ENCODE assay signal across 23 mouse cellular contexts in the genomic region with DNA sequence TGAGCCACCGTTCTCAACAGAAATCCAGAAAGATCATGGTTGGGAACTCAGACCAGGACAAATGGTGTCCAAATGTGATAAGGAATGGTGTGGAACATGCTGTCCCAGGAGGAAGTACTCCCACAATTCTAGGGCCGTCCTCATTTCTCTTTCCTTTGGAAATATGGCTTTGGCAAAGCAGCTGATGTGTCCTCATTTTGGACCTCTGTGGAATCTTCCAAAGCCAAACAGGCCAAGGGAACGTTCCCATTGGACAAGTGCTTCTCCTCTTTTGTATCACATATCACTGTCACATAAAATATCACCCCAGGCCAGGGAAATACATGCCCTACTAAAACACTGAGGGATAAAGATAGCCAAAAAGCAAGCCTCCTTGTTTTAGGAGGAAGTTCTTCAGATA.
A peak's percentile ranks its signal among the peaks of the same experiment; 100 is the strongest.
DNase-seq lines count a peak whose midpoint lies in the region; ATAC-seq lines count a peak whose summit lies in the region.
"Had no signal": no experiment of that assay in that cellular context is flagged by ENCODE, and none has a peak within 500 bp of the region (broad histone marks: within the 10 kb centered on the region; RNA-seq: fewer than 3 reads in every experiment).

No protein-coding gene starts in this region.

- intact Hi-C loops in left cerebral cortex, postnatal 10 days (cut with DNase I), result no loop called here

- ATAC-seq in kidney, embryonic 16.5 days (ENCODE audit: low FRiP score, low TSS enrichment), result peak; percentile 23; the same call in 1 of the 2 replicates
- ATAC-seq: activated CD4-positive, CD25-positive, alpha-beta regulatory T cell, adult 4 months; forebrain, embryonic 13.5 days; forebrain, embryonic 16.5 days; hindbrain, embryonic 16.5 days; intestine, embryonic 15.5 days had no signal

- H3K4me2 ChIP-seq in kidney, embryonic 16.5 days (replicated peaks; ENCODE audit: low read depth, low read length), result no peak overlapping the region
- H3K4me2 ChIP-seq: forebrain, embryonic 13.5 days; hindbrain, embryonic 13.5 days; intestine, embryonic 15.5 days had no signal

- no peaks in the 10 kb centered on the region for H3K4me1 ChIP-seq in heart, embryonic 10.5 days
- H3K4me1 ChIP-seq in kidney, embryonic 16.5 days (ENCODE audit: insufficient read depth, low read length), result no peaks in the 10 kb centered on the region
- H3K4me1 ChIP-seq: forebrain, embryonic 10.5 days; forebrain, embryonic 13.5 days; hindbrain, embryonic 10.5 days; hindbrain, embryonic 13.5 days; intestine, embryonic 15.5 days had no signal

- DNase-seq in heart, adult 11 months, result peak; percentile 95
- DNase-seq in heart, embryonic 10.5 days (ENCODE audit: low spot score), result no peak
- DNase-seq in heart, adult 9 months (ENCODE audit: low spot score in 2 of 2), result peak; percentile 44 to 45
- no peak for DNase-seq in heart, postnatal 4 days
- DNase-seq in kidney, adult 8-10 months, result no peak
- DNase-seq in skeletal muscle tissue, adult 2 months (ENCODE audit: low read depth, low spot score), result peak; percentile 20
- DNase-seq in left cerebral cortex, postnatal 10 days (ENCODE audit: extremely low spot score in 1 of 2, low spot score in 2 of 2), result no peak
- DNase-seq: adrenal gland, adult 8-10 months; adrenal gland, postnatal 25 days; cerebellum, adult 18-20 months; cerebellum, adult 9-10 months; cerebellum, postnatal 14 days; gastrocnemius, postnatal 10 days; gastrocnemius, postnatal 36 days had no signal

- no peaks in the 10 kb centered on the region for H3K36me3 ChIP-seq in heart, embryonic 10.5 days
- no peaks in the 10 kb centered on the region for H3K36me3 ChIP-seq in kidney, embryonic 16.5 days (ENCODE audit: insufficient read depth, low read length)
- H3K36me3 ChIP-seq: forebrain, embryonic 10.5 days; hindbrain, embryonic 10.5 days; hindbrain, embryonic 13.5 days; intestine, embryonic 15.5 days had no signal

- H3K4me3 ChIP-seq in heart, embryonic 10.5 days, result no peak overlapping the region
- H3K4me3 ChIP-seq in kidney, embryonic 16.5 days (ENCODE audit: low read length), result no peak overlapping the region
- H3K4me3 ChIP-seq: forebrain, embryonic 10.5 days; forebrain, embryonic 13.5 days; hindbrain, embryonic 10.5 days; hindbrain, embryonic 13.5 days; intestine, embryonic 15.5 days had no signal

- H3K27ac ChIP-seq in heart, embryonic 10.5 days, result no peak overlapping the region
- H3K27ac ChIP-seq in kidney, embryonic 16.5 days (ENCODE audit: low read length), result no peak overlapping the region
- H3K27ac ChIP-seq: forebrain, embryonic 10.5 days; forebrain, embryonic 13.5 days; hindbrain, embryonic 10.5 days; hindbrain, embryonic 13.5 days; intestine, embryonic 15.5 days had no signal

- WGBS in heart, embryonic 10.5 days, result 71% methylated on average over 3 of the region's 3 CpGs
- 55% methylated on average over 3 of the region's 3 CpGs for WGBS in kidney, embryonic 16.5 days

- 0 out of 2 replicates have a peak, but pooled peaks cover 4% of the 10 kb centered on the region for H3K9me3 ChIP-seq in heart, embryonic 10.5 days
- no peaks in the 10 kb centered on the region for H3K9me3 ChIP-seq in kidney, embryonic 16.5 days (ENCODE audit: low read length)
- H3K9me3 ChIP-seq: forebrain, embryonic 10.5 days; forebrain, embryonic 13.5 days; hindbrain, embryonic 10.5 days; hindbrain, embryonic 13.5 days; intestine, embryonic 15.5 days had no signal

- H3K9ac ChIP-seq in kidney, embryonic 16.5 days (replicated peaks; ENCODE audit: low read length), result no peak overlapping the region
- H3K9ac ChIP-seq: forebrain, embryonic 13.5 days; hindbrain, embryonic 13.5 days; intestine, embryonic 15.5 days had no signal

- no peaks in the 10 kb centered on the region for H3K27me3 ChIP-seq in heart, embryonic 10.5 days (ENCODE audit: insufficient read depth, poor library complexity, severe bottlenecking)
- no peaks in the 10 kb centered on the region for H3K27me3 ChIP-seq in kidney, embryonic 16.5 days (ENCODE audit: insufficient read depth, low read length)
- H3K27me3 ChIP-seq: forebrain, embryonic 13.5 days; hindbrain, embryonic 13.5 days; intestine, embryonic 15.5 days had no signal

Comparison
In these comparisons a context has a peak if more than half of its experiments do, and no peak if none do; other contexts are left out.
1. DNase-seq: peak in heart, adult 11 months (single experiment), heart, adult 9 months (2 of 2) and skeletal muscle tissue, adult 2 months (single experiment); none in heart, embryonic 10.5 days (single experiment), heart, postnatal 4 days (single experiment), kidney, adult 8-10 months (0 of 2) and left cerebral cortex, postnatal 10 days (0 of 2).